ENCODE assay signal across 9 mouse cellular contexts in genomic region chr1:91760140-91760986, GRCm38 (mm10). TPM values are rescaled to one million over a fixed set of nuclear protein-coding genes. Genes with fewer than 3 reads are reported as not detected.
DNase-seq lines count a peak whose midpoint lies in the region; ATAC-seq lines count a peak whose summit lies in the region.
"Had no signal": no experiment of that assay in that cellular context is flagged by ENCODE, and none has a peak within 500 bp of the region (broad histone marks: within the 10 kb centered on the region; RNA-seq: fewer than 3 reads in every experiment).

No protein-coding gene starts in this region.

- 0 out of 2 replicates have a peak overlapping the region, but pooled peaks have one; percentile 5 for H3K4me2 ChIP-seq in forebrain, embryonic 13.5 days
- peak overlapping the region; percentile 5; the same call in 1 of the 2 replicates for H3K4me2 ChIP-seq in limb, embryonic 11.5 days (ENCODE audit: low read depth, severe bottlenecking)

- H3K9me3 ChIP-seq in forebrain, embryonic 13.5 days (replicated peaks) = no peaks in the 10 kb centered on the region
- no peaks in the 10 kb centered on the region for H3K9me3 ChIP-seq in limb, embryonic 11.5 days (ENCODE audit: control insufficient read depth, low read length)

- no peaks in the 10 kb centered on the region for H3K36me3 ChIP-seq in forebrain, embryonic 13.5 days (ENCODE audit: poor library complexity, severe bottlenecking)
- H3K36me3 ChIP-seq in limb, embryonic 11.5 days (ENCODE audit: control insufficient read depth, insufficient read depth, low read length) = no peaks in the 10 kb centered on the region

- H3K4me3 ChIP-seq in forebrain, embryonic 13.5 days = no peak overlapping the region
- H3K4me3 ChIP-seq in limb, embryonic 11.5 days (ENCODE audit: low read depth, low read length) = no peak overlapping the region

- peaks cover 22% of the 10 kb centered on the region for H3K4me1 ChIP-seq in forebrain, embryonic 13.5 days
- H3K4me1 ChIP-seq in limb, embryonic 11.5 days (ENCODE audit: control insufficient read depth, insufficient read depth, low read length) = peaks cover 41% of the 10 kb centered on the region

- ATAC-seq in forebrain, embryonic 13.5 days = peak; percentile 53; the same call in 1 of the 2 replicates
- 0 out of 2 replicates have a peak, but pooled peaks have one; percentile 20 for ATAC-seq in limb, embryonic 11.5 days (ENCODE audit: insufficient number of reproducible peaks, low FRiP score, low TSS enrichment, low read depth)

- peak overlapping the region; percentile 68; the same call in 1 of the 2 replicates for H3K27ac ChIP-seq in forebrain, embryonic 13.5 days
- 0 out of 2 replicates have a peak overlapping the region, but pooled peaks have one; percentile 1 for H3K27ac ChIP-seq in limb, embryonic 11.5 days (replicated peaks; ENCODE audit: low read depth, low read length)

- no peak overlapping the region for H3K9ac ChIP-seq in forebrain, embryonic 13.5 days
- H3K9ac ChIP-seq in limb, embryonic 11.5 days (ENCODE audit: low read length) = peak overlapping the region; percentile 0; the same call in 1 of the 2 replicates

- peak; percentile 14 for DNase-seq in lung, postnatal 10 days
- no peak for DNase-seq in lung, postnatal 4 days
- peak; percentile 69 for DNase-seq in limb, embryonic 11.5 days (ENCODE audit: low spot score)
- DNase-seq in right cerebral cortex, postnatal 4 days = peak; percentile 66
- no peak for DNase-seq in cerebellum, adult 9-10 months
- DNase-seq in heart, adult 18-20 months = no peak

- H3K27me3 ChIP-seq in forebrain, embryonic 13.5 days = peaks cover 31% of the 10 kb centered on the region
- no peaks in the 10 kb centered on the region for H3K27me3 ChIP-seq in limb, embryonic 11.5 days (ENCODE audit: control insufficient read depth, insufficient read depth, low read length)

- WGBS in forebrain, embryonic 13.5 days = 43% methylated on average over 14 of the region's 14 CpGs
- 37% methylated on average over 14 of the region's 14 CpGs for WGBS in limb, embryonic 11.5 days

RNA-seq across cellular contexts. Expression of gene Twist2, which starts 40.9 kb away (rescaled TPM):
- polyA plus RNA-seq in forebrain, embryonic 13.5 days (2015; fragmentation: Nextera tagmentation; extraction: Ambion mirVana) = 0.31 and 0.39 TPM in 2 replicates
- polyA plus RNA-seq in limb, embryonic 11.5 days (2014; fragmentation: Nextera tagmentation; extraction: Ambion mirVana) = 43.8 and 47.0 TPM in 2 replicates
- 1 to 10 TPM in 1 of 2 experiments, under 1 TPM in 1; 0.80 to 1.3 TPM for total RNA-seq in heart, adult 18-20 months (2021)
- total RNA-seq: granulocyte monocyte progenitor cell, adult 5-6 weeks; megakaryocyte-erythroid progenitor cell, adult 5-6 weeks had no signal

Comparison
In these comparisons a context has a peak if more than half of its experiments do, and no peak if none do; other contexts are left out.
1. DNase-seq: peak in lung, postnatal 10 days (single experiment), limb, embryonic 11.5 days (single experiment) and right cerebral cortex, postnatal 4 days (single experiment); none in lung, postnatal 4 days (0 of 2), cerebellum, adult 9-10 months (single experiment) and heart, adult 18-20 months (0 of 2).
2. RNA of gene Twist2, which starts 40.9 kb away (polyA plus RNA-seq): 43.8 to 47.0 TPM in limb, embryonic 11.5 days; 0.31 to 0.39 TPM in forebrain, embryonic 13.5 days; every median in the first group is over 10 times any median in the second.